Mouse (Mus musculus): ENCODE results near the gene Harbi1. TPM values are rescaled to one million over a fixed set of nuclear protein-coding genes. Genes with fewer than 3 reads are reported as not detected.

Gene Harbi1
- polyA plus RNA-seq (2017; shearing (Covaris generic)) = 10 to 100 TPM; 13.3 to 13.6 TPM

- peak; percentile 94 for ATAC-seq
Observed at GRCm38 (mm10) chr2:91710272-91711234, at the start of gene Harbi1, which contains the start of gene Atg13. Gene Harbi1, plus strand, starts transcription at chr2:91710852. Gene Atg13, minus strand, starts transcription at chr2:91710576.

- ATAC-seq = no peak
Observed at GRCm38 (mm10) chr2:91660981-91661380, 49.7 kb upstream of the Harbi1 start.

- ATAC-seq = no peak
Observed at GRCm38 (mm10) chr2:91664780-91665179, 45.9 kb upstream of the Harbi1 start.

- ATAC-seq = no peak
Observed at GRCm38 (mm10) chr2:91666386-91666910, 44.2 kb upstream of the Harbi1 start.

- ATAC-seq = no peak
Observed at GRCm38 (mm10) chr2:91667747-91668146, 42.9 kb upstream of the Harbi1 start.

GRCm38 (mm10) chr2:91669326-91669725 lies 41.3 kb upstream of the Harbi1 start:
- ATAC-seq = no peak

- ATAC-seq = no peak
Observed at GRCm38 (mm10) chr2:91670038-91670437, 40.6 kb upstream of the Harbi1 start.

- no peak for ATAC-seq
Observed at GRCm38 (mm10) chr2:91673587-91673986, 37.1 kb upstream of the Harbi1 start.

- ATAC-seq = no peak
Observed at GRCm38 (mm10) chr2:91674895-91675294, 35.8 kb upstream of the Harbi1 start.

- no peak for ATAC-seq
Observed at GRCm38 (mm10) chr2:91676420-91676819, 34.2 kb upstream of the Harbi1 start.

GRCm38 (mm10) chr2:91676961-91677360 lies 33.7 kb upstream of the Harbi1 start:
- no peak for ATAC-seq

GRCm38 (mm10) chr2:91682850-91683249 lies 27.8 kb upstream of the Harbi1 start:
- ATAC-seq = no peak

- ATAC-seq = no peak
Observed at GRCm38 (mm10) chr2:91683919-91684318, 26.7 kb upstream of the Harbi1 start.

GRCm38 (mm10) chr2:91689452-91689851 lies 21.2 kb upstream of the Harbi1 start:
- no peak for ATAC-seq

GRCm38 (mm10) chr2:91695436-91696224 lies 15.0 kb upstream of the Harbi1 start:
- no peak for ATAC-seq

GRCm38 (mm10) chr2:91696225-91696590 lies 14.4 kb upstream of the Harbi1 start:
- ATAC-seq = no peak

- ATAC-seq = no peak
Observed at GRCm38 (mm10) chr2:91699225-91699624, 11.4 kb upstream of the Harbi1 start.

GRCm38 (mm10) chr2:91701366-91701765 lies 9.3 kb upstream of the Harbi1 start:
- ATAC-seq = no peak

GRCm38 (mm10) chr2:91705736-91706135 lies 4.9 kb upstream of the Harbi1 start:
- ATAC-seq = no peak

GRCm38 (mm10) chr2:91706456-91706855 lies 4.2 kb upstream of the Harbi1 start:
- no peak for ATAC-seq

GRCm38 (mm10) chr2:91708361-91708760 lies 2.3 kb upstream of the Harbi1 start:
- no peak for ATAC-seq

GRCm38 (mm10) chr2:91711256-91711925 lies 739 bp downstream of the Harbi1 start:
- ATAC-seq = no peak

GRCm38 (mm10) chr2:91714921-91715320 lies 4.3 kb downstream of the Harbi1 start:
- ATAC-seq = no peak

Measured in activated CD4-positive, CD25-positive, alpha-beta regulatory T cell, adult 4 months (primary cell).